9 mouse cellular contexts compared by ENCODE assay signal in genomic region chr17:85621505-85622310, GRCm38 (mm10). TPM values are rescaled to one million over a fixed set of nuclear protein-coding genes. Genes with fewer than 3 reads are reported as not detected.
DNase-seq lines count a peak whose midpoint lies in the region; ATAC-seq and TF ChIP-seq lines count a peak whose summit lies in the region.
"Had no signal": no experiment of that assay in that cellular context is flagged by ENCODE, and none has a peak within 500 bp of the region (broad histone marks: within the 10 kb centered on the region; RNA-seq: fewer than 3 reads in every experiment).

No protein-coding gene starts in this region.

- peaks cover 20% of the 10 kb centered on the region for H3K4me1 ChIP-seq in kidney, embryonic 16.5 days (ENCODE audit: insufficient read depth, low read length)
- peaks cover 32% of the 10 kb centered on the region for H3K4me1 ChIP-seq in embryonic facial prominence, embryonic 12.5 days
- H3K4me1 ChIP-seq in intestine, postnatal 0 days (replicated peaks; ENCODE audit: control insufficient read depth, insufficient read depth, low read length), result no peaks in the 10 kb centered on the region
- no peaks in the 10 kb centered on the region for H3K4me1 ChIP-seq in neural tube, embryonic 14.5 days (ENCODE audit: control insufficient read depth, insufficient read depth, low read length)

- H3K9ac ChIP-seq in kidney, embryonic 16.5 days (replicated peaks; ENCODE audit: low read length), result no peak overlapping the region
- peak overlapping the region; percentile 55 for H3K9ac ChIP-seq in embryonic facial prominence, embryonic 12.5 days
- H3K9ac ChIP-seq in intestine, postnatal 0 days (ENCODE audit: low read depth, low read length), result no peak overlapping the region
- no peak overlapping the region for H3K9ac ChIP-seq in neural tube, embryonic 14.5 days (replicated peaks; ENCODE audit: low read depth, low read length)

- ATAC-seq in kidney, embryonic 16.5 days (ENCODE audit: low FRiP score, low TSS enrichment), result no peak
- no peak for ATAC-seq in embryonic facial prominence, embryonic 12.5 days (ENCODE audit: insufficient number of reproducible peaks, insufficient read depth, low FRiP score, low TSS enrichment)
- ATAC-seq in intestine, postnatal 0 days, result no peak
- peak; percentile 28; the same call in 1 of the 2 replicates for ATAC-seq in neural tube, embryonic 14.5 days (ENCODE audit: low read depth)

- no peak for TF ChIP-seq CTCF in intestine, postnatal 0 days (IDR thresholded peaks at IDR 0.05; ENCODE audit: low read depth)

- no peaks in the 10 kb centered on the region for H3K36me3 ChIP-seq in kidney, embryonic 16.5 days (ENCODE audit: insufficient read depth, low read length)
- H3K36me3 ChIP-seq in embryonic facial prominence, embryonic 12.5 days, result no peaks in the 10 kb centered on the region
- H3K36me3 ChIP-seq in intestine, postnatal 0 days (ENCODE audit: control insufficient read depth, insufficient read depth), result no peaks in the 10 kb centered on the region
- no peaks in the 10 kb centered on the region for H3K36me3 ChIP-seq in neural tube, embryonic 14.5 days (ENCODE audit: control insufficient read depth, insufficient read depth, low read length)

- H3K4me2 ChIP-seq in kidney, embryonic 16.5 days (replicated peaks; ENCODE audit: low read depth, low read length), result peak overlapping the region; percentile 44
- H3K4me2 ChIP-seq in embryonic facial prominence, embryonic 12.5 days (replicated peaks), result peak overlapping the region; percentile 47
- H3K4me2 ChIP-seq in intestine, postnatal 0 days (replicated peaks; ENCODE audit: low read depth), result peak overlapping the region; percentile 51
- H3K4me2 ChIP-seq in neural tube, embryonic 14.5 days (ENCODE audit: low read depth, low read length), result no peak overlapping the region

- H3K27me3 ChIP-seq in kidney, embryonic 16.5 days (ENCODE audit: insufficient read depth, low read length), result peaks cover 94% of the 10 kb centered on the region
- peaks cover 91% of the 10 kb centered on the region for H3K27me3 ChIP-seq in embryonic facial prominence, embryonic 12.5 days
- H3K27me3 ChIP-seq in intestine, postnatal 0 days (replicated peaks; ENCODE audit: control insufficient read depth, insufficient read depth, low read length), result peaks cover 96% of the 10 kb centered on the region
- H3K27me3 ChIP-seq in neural tube, embryonic 14.5 days (ENCODE audit: control insufficient read depth, insufficient read depth, low read length), result peaks cover 59% of the 10 kb centered on the region

- intact Hi-C loops in left cerebral cortex, postnatal 36 days (cut with DNase I), result no loop called here

- WGBS in kidney, embryonic 16.5 days, result under 1% methylated on average over 67 of the region's 67 CpGs
- WGBS in embryonic facial prominence, embryonic 12.5 days, result under 1% methylated on average over 67 of the region's 67 CpGs
- 1% methylated on average over 67 of the region's 67 CpGs for WGBS in intestine, postnatal 0 days
- WGBS in neural tube, embryonic 14.5 days, result under 1% methylated on average over 67 of the region's 67 CpGs

- DNase-seq in kidney, postnatal 25 days, result no peak
- no peak for DNase-seq in left cerebral cortex, adult 11 months (ENCODE audit: low spot score)
- DNase-seq in layer of hippocampus, adult 11-12 months (ENCODE audit: low spot score), result no peak
- no peak for DNase-seq in left cerebral cortex, postnatal 36 days (ENCODE audit: low spot score in 2 of 2)

- H3K9me3 ChIP-seq in kidney, embryonic 16.5 days (ENCODE audit: low read length), result no peaks in the 10 kb centered on the region
- H3K9me3 ChIP-seq in embryonic facial prominence, embryonic 12.5 days, result no peaks in the 10 kb centered on the region
- no peaks in the 10 kb centered on the region for H3K9me3 ChIP-seq in intestine, postnatal 0 days (ENCODE audit: control insufficient read depth)
- no peaks in the 10 kb centered on the region for H3K9me3 ChIP-seq in neural tube, embryonic 14.5 days (ENCODE audit: control insufficient read depth, low read length)

- no peak overlapping the region for H3K27ac ChIP-seq in kidney, embryonic 16.5 days (ENCODE audit: low read length)
- peak overlapping the region; percentile 83 for H3K27ac ChIP-seq in embryonic facial prominence, embryonic 12.5 days
- no peak overlapping the region for H3K27ac ChIP-seq in intestine, postnatal 0 days (ENCODE audit: low read depth, low read length)
- no peak overlapping the region for H3K27ac ChIP-seq in neural tube, embryonic 14.5 days (ENCODE audit: low read depth, low read length)

- peak overlapping the region; percentile 30 for H3K4me3 ChIP-seq in kidney, embryonic 16.5 days (ENCODE audit: low read length)
- H3K4me3 ChIP-seq in embryonic facial prominence, embryonic 12.5 days, result peak overlapping the region; percentile 38
- peak overlapping the region; percentile 27 for H3K4me3 ChIP-seq in intestine, postnatal 0 days (ENCODE audit: low read depth, low read length)
- H3K4me3 ChIP-seq in neural tube, embryonic 14.5 days (ENCODE audit: low read depth, low read length), result no peak overlapping the region
- H3K4me3 ChIP-seq: erythroblast, embryonic 14.5 days had no signal

RNA-seq across cellular contexts. Expression of gene Six3, which starts 8.3 kb away (rescaled TPM):
- polyA plus RNA-seq in kidney, embryonic 16.5 days (2015; fragmentation: Nextera tagmentation; extraction: Ambion mirVana), result not detected in 2 replicates
- polyA plus RNA-seq in embryonic facial prominence, embryonic 12.5 days (2016; fragmentation: Nextera tagmentation; extraction: Ambion mirVana), result 8.9 and 9.8 TPM in 2 replicates
- not detected in 2 replicates for polyA plus RNA-seq in intestine, postnatal 0 days (2015; fragmentation: Nextera tagmentation; extraction: Ambion mirVana)
- 0.10 TPM in 1 of 2 replicates, not detected in the other for polyA plus RNA-seq in neural tube, embryonic 14.5 days (2014; fragmentation: Nextera tagmentation; extraction: Ambion mirVana)
- 1 to 10 TPM; 2.1 to 6.1 TPM for total RNA-seq in left cerebral cortex, postnatal 36 days (2021)
- polyA plus RNA-seq: erythroblast, embryonic 14.5 days had no signal
